8 mouse cellular contexts compared by ENCODE assay signal in the genomic region with DNA sequence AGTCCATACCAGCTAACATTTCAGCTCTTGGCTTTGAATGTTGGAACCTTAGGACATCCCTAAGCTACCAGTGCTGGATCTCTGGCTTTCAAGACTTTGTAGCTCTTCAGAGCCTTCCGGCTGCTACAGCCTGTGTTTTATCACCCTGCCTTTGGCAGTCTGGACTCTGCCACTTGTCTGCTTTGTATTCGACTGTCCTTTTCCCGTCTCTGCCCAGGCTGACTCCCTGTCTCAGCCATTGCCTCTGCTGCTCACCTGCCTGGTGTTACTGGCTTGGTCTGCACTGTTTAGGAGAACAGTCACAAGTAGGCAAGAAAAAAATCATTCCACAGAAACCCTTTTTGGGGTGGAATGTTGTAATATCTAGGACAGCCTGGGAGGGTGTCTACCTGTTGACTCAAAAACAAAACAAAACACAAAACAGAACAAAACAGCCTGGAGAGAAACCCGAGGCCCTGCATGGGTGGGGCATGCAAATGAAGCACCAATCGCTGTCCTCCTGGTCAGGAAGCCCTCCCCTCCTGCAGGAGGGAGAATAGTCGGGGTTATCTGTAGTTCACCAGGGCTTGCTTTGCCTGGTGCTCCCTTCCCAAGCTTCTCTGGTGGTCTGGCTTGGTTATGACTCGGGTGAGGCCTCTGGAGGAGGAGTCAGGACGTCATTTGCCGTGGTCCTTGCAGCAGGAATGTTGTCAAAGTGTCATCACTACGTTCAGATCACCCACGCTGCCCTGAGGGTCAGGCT. TPM values are rescaled to one million over a fixed set of nuclear protein-coding genes. Genes with fewer than 3 reads are reported as not detected.
A peak's percentile ranks its signal among the peaks of the same experiment; 100 is the strongest.
DNase-seq lines count a peak whose midpoint lies in the region; ATAC-seq and TF ChIP-seq lines count a peak whose summit lies in the region.

No protein-coding gene starts in this region.

- no peak for TF ChIP-seq POLR2A in limb, embryonic 14.5 days (IDR thresholded peaks at IDR 0.05; ENCODE audit: borderline replicate concordance, extremely low read depth, insufficient read depth, insufficient read length)

- no peaks in the 10 kb centered on the region for H3K27me3 ChIP-seq in megakaryocyte, embryonic 14.5 days (replicated peaks)
- no peaks in the 10 kb centered on the region for H3K27me3 ChIP-seq in embryonic facial prominence, embryonic 14.5 days (replicated peaks; ENCODE audit: control insufficient read depth, insufficient read depth, low read length)
- H3K27me3 ChIP-seq in hindbrain, embryonic 12.5 days, result no peaks in the 10 kb centered on the region
- no peaks in the 10 kb centered on the region for H3K27me3 ChIP-seq in limb, embryonic 14.5 days (ENCODE audit: control insufficient read depth, insufficient read depth, low read length)
- H3K27me3 ChIP-seq in neural tube, embryonic 14.5 days (ENCODE audit: control insufficient read depth, insufficient read depth, low read length), result no peaks in the 10 kb centered on the region

- H3K4me1 ChIP-seq in megakaryocyte, embryonic 14.5 days, result peaks cover 12% of the 10 kb centered on the region
- peaks cover 13% of the 10 kb centered on the region for H3K4me1 ChIP-seq in embryonic facial prominence, embryonic 14.5 days (ENCODE audit: control insufficient read depth, insufficient read depth, low read length)
- H3K4me1 ChIP-seq in hindbrain, embryonic 12.5 days, result peaks cover 11% of the 10 kb centered on the region; the same call in 1 of the 2 replicates
- H3K4me1 ChIP-seq in limb, embryonic 14.5 days (ENCODE audit: control insufficient read depth, insufficient read depth, low read length), result peaks cover 8% of the 10 kb centered on the region
- peaks cover 3% of the 10 kb centered on the region; the same call in 1 of the 2 replicates for H3K4me1 ChIP-seq in neural tube, embryonic 14.5 days (ENCODE audit: control insufficient read depth, insufficient read depth, low read length)

- WGBS in embryonic facial prominence, embryonic 14.5 days, result 14% methylated on average over 11 of the region's 11 CpGs
- WGBS in hindbrain, embryonic 12.5 days, result 13% methylated on average over 11 of the region's 11 CpGs
- WGBS in limb, embryonic 14.5 days, result 6% methylated on average over 11 of the region's 11 CpGs
- 6% methylated on average over 11 of the region's 11 CpGs for WGBS in neural tube, embryonic 14.5 days

- peak overlapping the region; percentile 39 for H3K4me2 ChIP-seq in embryonic facial prominence, embryonic 14.5 days (ENCODE audit: low read depth, low read length)
- H3K4me2 ChIP-seq in hindbrain, embryonic 12.5 days (replicated peaks), result peak overlapping the region; percentile 22; the same call in 1 of the 2 replicates
- H3K4me2 ChIP-seq in limb, embryonic 14.5 days (replicated peaks; ENCODE audit: low read depth, low read length, severe bottlenecking), result peak overlapping the region; percentile 21; the same call in 1 of the 2 replicates
- peak overlapping the region; percentile 18; the same call in 1 of the 2 replicates for H3K4me2 ChIP-seq in neural tube, embryonic 14.5 days (ENCODE audit: low read depth, low read length)

- peak overlapping the region; percentile 85 for H3K4me3 ChIP-seq in megakaryocyte, embryonic 14.5 days (replicated peaks)
- H3K4me3 ChIP-seq in embryonic facial prominence, embryonic 14.5 days (ENCODE audit: low read depth, low read length), result no peak overlapping the region
- no peak overlapping the region for H3K4me3 ChIP-seq in hindbrain, embryonic 12.5 days
- H3K4me3 ChIP-seq in limb, embryonic 14.5 days (replicated peaks; ENCODE audit: low read length), result no peak overlapping the region
- no peak overlapping the region for H3K4me3 ChIP-seq in neural tube, embryonic 14.5 days (ENCODE audit: low read depth, low read length)

- peak; percentile 86 for DNase-seq in embryonic facial prominence, embryonic 14.5 days (ENCODE audit: low spot score)
- DNase-seq in limb, embryonic 14.5 days (ENCODE audit: low spot score), result peak; percentile 53
- no peak for DNase-seq in right cerebral cortex, postnatal 10 days (ENCODE audit: low spot score in 2 of 2)

- ATAC-seq in megakaryocyte, adult 5-6 weeks (ENCODE audit: poor library complexity, severe bottlenecking), result no peak
- peak; percentile 94 for ATAC-seq in embryonic facial prominence, embryonic 14.5 days (ENCODE audit: low read depth)
- ATAC-seq in hindbrain, embryonic 12.5 days (ENCODE audit: low FRiP score), result 0 out of 2 replicates have a peak, but pooled peaks have one; percentile 6
- ATAC-seq in limb, embryonic 14.5 days (ENCODE audit: low FRiP score, low read depth), result peak; percentile 85
- ATAC-seq in neural tube, embryonic 14.5 days (ENCODE audit: low read depth), result no peak
- ATAC-seq in monocyte, adult 5-6 weeks (replicated peaks; ENCODE audit: insufficient number of reproducible peaks, low FRiP score, low TSS enrichment, poor library complexity, severe bottlenecking), result no peak

- no peaks in the 10 kb centered on the region for H3K36me3 ChIP-seq in megakaryocyte, embryonic 14.5 days (replicated peaks; ENCODE audit: low read length)
- H3K36me3 ChIP-seq in embryonic facial prominence, embryonic 14.5 days (ENCODE audit: control insufficient read depth, insufficient read depth, low read length), result no peaks in the 10 kb centered on the region
- H3K36me3 ChIP-seq in hindbrain, embryonic 12.5 days, result no peaks in the 10 kb centered on the region
- no peaks in the 10 kb centered on the region for H3K36me3 ChIP-seq in limb, embryonic 14.5 days (ENCODE audit: control insufficient read depth, insufficient read depth, low read length)
- no peaks in the 10 kb centered on the region for H3K36me3 ChIP-seq in neural tube, embryonic 14.5 days (ENCODE audit: control insufficient read depth, insufficient read depth, low read length)

- H3K27ac ChIP-seq in embryonic facial prominence, embryonic 14.5 days (replicated peaks; ENCODE audit: low read depth, low read length), result peak overlapping the region; percentile 39; the same call in 1 of the 2 replicates
- H3K27ac ChIP-seq in hindbrain, embryonic 12.5 days, result no peak overlapping the region
- no peak overlapping the region for H3K27ac ChIP-seq in limb, embryonic 14.5 days (replicated peaks; ENCODE audit: low read depth, low read length)
- 0 out of 2 replicates have a peak overlapping the region, but pooled peaks have one; percentile 22 for H3K27ac ChIP-seq in neural tube, embryonic 14.5 days (ENCODE audit: low read depth, low read length)

- no peak overlapping the region for H3K9ac ChIP-seq in embryonic facial prominence, embryonic 14.5 days (ENCODE audit: low read depth, low read length)
- no peak overlapping the region for H3K9ac ChIP-seq in hindbrain, embryonic 12.5 days
- H3K9ac ChIP-seq in limb, embryonic 14.5 days (ENCODE audit: low read depth, low read length, severe bottlenecking), result no peak overlapping the region
- no peak overlapping the region for H3K9ac ChIP-seq in neural tube, embryonic 14.5 days (replicated peaks; ENCODE audit: low read depth, low read length)

- peaks cover 4% of the 10 kb centered on the region; the same call in 1 of the 2 replicates for H3K9me3 ChIP-seq in megakaryocyte, embryonic 14.5 days
- no peaks in the 10 kb centered on the region for H3K9me3 ChIP-seq in embryonic facial prominence, embryonic 14.5 days (ENCODE audit: control insufficient read depth, low read length)
- H3K9me3 ChIP-seq in hindbrain, embryonic 12.5 days (replicated peaks), result no peaks in the 10 kb centered on the region
- H3K9me3 ChIP-seq in limb, embryonic 14.5 days (ENCODE audit: control insufficient read depth, low read length), result 0 out of 2 replicates have a peak, but pooled peaks cover 6% of the 10 kb centered on the region
- no peaks in the 10 kb centered on the region for H3K9me3 ChIP-seq in neural tube, embryonic 14.5 days (ENCODE audit: control insufficient read depth, low read length)

RNA-seq across cellular contexts. Expression of gene Uaca, which starts 19.0 kb away (rescaled TPM):
- 2.5 TPM in 1 of 2 replicates, not detected in the other for polyA plus RNA-seq in megakaryocyte, embryonic 14.5 days (2012; ENCODE audit: insufficient read depth, low replicate concordance)
- 0.07 TPM in 1 of 2 replicates, not detected in the other for total RNA-seq in megakaryocyte, adult 5-6 weeks (2015)
- total RNA-seq in megakaryocyte, adult 5-6 weeks (2017), result 0.20 TPM in 1 of 2 replicates, not detected in the other
- polyA plus RNA-seq in embryonic facial prominence, embryonic 14.5 days (2014; fragmentation: Nextera tagmentation; extraction: Ambion mirVana), result 31.5 and 31.8 TPM in 2 replicates
- polyA plus RNA-seq in hindbrain, embryonic 12.5 days (2016; fragmentation: Nextera tagmentation; extraction: Ambion mirVana), result 32.6 and 36.2 TPM in 2 replicates
- polyA plus RNA-seq in limb, embryonic 14.5 days (2012; rRNA removed), result 14.8 and 23.5 TPM in 2 replicates
- polyA plus RNA-seq in limb, embryonic 14.5 days (2014; fragmentation: Nextera tagmentation; extraction: Ambion mirVana), result 13.2 and 21.7 TPM in 2 replicates
- 4.8 and 11.5 TPM in 2 replicates for polyA plus RNA-seq in neural tube, embryonic 14.5 days (2014; fragmentation: Nextera tagmentation; extraction: Ambion mirVana)
- 0.43 TPM in 1 of 3 replicates, not detected in the others for total RNA-seq in monocyte, adult 5-6 weeks (2017)

Comparison
In these comparisons a context has a peak if more than half of its experiments do, and no peak if none do; other contexts are left out.
1. ATAC-seq: peak in embryonic facial prominence, embryonic 14.5 days (single experiment), hindbrain, embryonic 12.5 days (single experiment) and limb, embryonic 14.5 days (single experiment); none in megakaryocyte, adult 5-6 weeks (single experiment), neural tube, embryonic 14.5 days (single experiment) and monocyte, adult 5-6 weeks (single experiment).
2. DNase-seq: peak in embryonic facial prominence, embryonic 14.5 days (single experiment) and limb, embryonic 14.5 days (single experiment); none in right cerebral cortex, postnatal 10 days (0 of 2).
3. H3K27ac ChIP-seq: peak in embryonic facial prominence, embryonic 14.5 days (single experiment) and neural tube, embryonic 14.5 days (single experiment); none in hindbrain, embryonic 12.5 days (single experiment) and limb, embryonic 14.5 days (single experiment).
4. Peak in every context shown above with its lines, with median percentiles within 50 percentile points of each other: H3K4me2 ChIP-seq.